Mouse (Mus musculus) hindbrain, embryonic 11.5 days (tissue): ENCODE results near the gene Gm11116. TPM values are rescaled to one million over a fixed set of nuclear protein-coding genes. Genes with fewer than 3 reads are reported as not detected.
"Not testable (repeated sequence)": the region's sequence is repeated elsewhere in the genome, so short reads cannot be mapped to it uniquely, and the experiment has no call there.

Experiments used
- ATAC-seq: fragments of 200-750 bp; cut with Nextera tagmentation; 2 replicates; pipeline ENCODE4 v1.8.0; 2017; ENCODE audit warnings: mild to moderate bottlenecking, moderate TSS enrichment, moderate library complexity; ENCODE audit not compliant: low FRiP score
- DNase-seq: peaks from one replicate; pipeline ENCODE4 v3.0.0-alpha.2; 2015; ENCODE audit warnings: low spot score
- H3K27ac ChIP-seq: fragments of 300-500 bp; sonication (generic); 2 replicates; pipeline ENCODE4 v1.5.1; 2014; ENCODE audit warnings: mild to moderate bottlenecking, low read depth, low read length
- H3K27me3 ChIP-seq: fragments of 300-500 bp; sonication (generic); 2 replicates; pipeline ENCODE4 v1.6.1; 2014; ENCODE audit warnings: mild to moderate bottlenecking, low read length, moderate library complexity, mixed read lengths; ENCODE audit not compliant: control insufficient read depth, insufficient read depth
- H3K36me3 ChIP-seq: fragments of 300-500 bp; sonication (generic); 2 replicates; pipeline ENCODE4 v1.6.1; 2014; ENCODE audit warnings: mild to moderate bottlenecking, low read length, moderate library complexity, mixed read lengths; ENCODE audit not compliant: control insufficient read depth, insufficient read depth
- H3K4me1 ChIP-seq: fragments of 300-500 bp; sonication (generic); replicated peaks from 2 replicates; pipeline ENCODE4 v1.6.1; 2014; ENCODE audit warnings: low read length, mixed read lengths; ENCODE audit not compliant: control insufficient read depth, insufficient read depth
- H3K4me2 ChIP-seq: fragments of 300-500 bp; sonication (generic); replicated peaks from 2 replicates; pipeline ENCODE4 v1.6.1; 2014; ENCODE audit warnings: mild to moderate bottlenecking, low read depth, low read length
- H3K4me3 ChIP-seq: fragments of 300-500 bp; sonication (generic); 2 replicates; pipeline ENCODE4 v1.5.1; 2014; ENCODE audit warnings: low read depth, low read length
- H3K9ac ChIP-seq: fragments of 300-500 bp; sonication (generic); 2 replicates; pipeline ENCODE4 v1.6.1; 2014; ENCODE audit warnings: low read depth, low read length
- H3K9me3 ChIP-seq: fragments of 300-500 bp; sonication (generic); 2 replicates; pipeline ENCODE4 v1.6.1; 2016; ENCODE audit warnings: low read length; ENCODE audit not compliant: control insufficient read depth
- WGBS: fragments of 180-500 bp; shearing (Covaris S2); extraction: QIAGEN DNeasy Blood & Tissue Kit; methylation state at CpG from one replicate; pipeline ENCODE4 v1.1.7; 2014; 5-methylcytosine and 5-hydroxymethylcytosine counted together
- polyA plus RNA-seq: library from polyadenylated mRNA; unstranded; fragments of >200 nt; fragmentation: Nextera tagmentation; extraction: Ambion mirVana; gene quantifications from 2 replicates; pipeline ENCODE4 v1.2.1, GENCODE M21; 2014

The Gm11116 gene
- polyA plus RNA-seq: not detected in 2 replicates

- no peak within 1 kb of the TSS for H3K4me2 ChIP-seq
- H3K36me3 ChIP-seq: no peaks in the 10 kb centered on the region
- ATAC-seq: no peak
- no peaks in the 10 kb centered on the region for H3K4me1 ChIP-seq
- no peak within 1 kb of the TSS for H3K4me3 ChIP-seq
- H3K9ac ChIP-seq: no peak within 1 kb of the TSS
- no peaks in the 10 kb centered on the region for H3K9me3 ChIP-seq
- H3K27ac ChIP-seq: no peak within 1 kb of the TSS
- no peak for DNase-seq
- WGBS: 80% methylated on average over 1 of the region's 1 CpGs
- H3K27me3 ChIP-seq: no peaks in the 10 kb centered on the region
Measured at GRCm38 (mm10) chr5:88111430-88111829, at the start of gene Gm11116. Gm11116 (minus strand) TSS chr5:88111530.

GRCm38 (mm10) chr5:88153999-88154398, 42.7 kb upstream of the Gm11116 start, which contains the start of gene Gm11115:
Gm11115 (minus strand) TSS chr5:88154099.
- no peak within 1 kb of the TSS for H3K4me2 ChIP-seq
- no peaks in the 10 kb centered on the region for H3K36me3 ChIP-seq
- H3K27ac ChIP-seq: no peak within 1 kb of the TSS
- H3K9me3 ChIP-seq: no peaks in the 10 kb centered on the region
- no peak within 1 kb of the TSS for H3K4me3 ChIP-seq
- H3K27me3 ChIP-seq: no peaks in the 10 kb centered on the region
- ATAC-seq (no peak), DNase-seq (no peak)
- no peak within 1 kb of the TSS for H3K9ac ChIP-seq
- no peaks in the 10 kb centered on the region for H3K4me1 ChIP-seq

DNA sequence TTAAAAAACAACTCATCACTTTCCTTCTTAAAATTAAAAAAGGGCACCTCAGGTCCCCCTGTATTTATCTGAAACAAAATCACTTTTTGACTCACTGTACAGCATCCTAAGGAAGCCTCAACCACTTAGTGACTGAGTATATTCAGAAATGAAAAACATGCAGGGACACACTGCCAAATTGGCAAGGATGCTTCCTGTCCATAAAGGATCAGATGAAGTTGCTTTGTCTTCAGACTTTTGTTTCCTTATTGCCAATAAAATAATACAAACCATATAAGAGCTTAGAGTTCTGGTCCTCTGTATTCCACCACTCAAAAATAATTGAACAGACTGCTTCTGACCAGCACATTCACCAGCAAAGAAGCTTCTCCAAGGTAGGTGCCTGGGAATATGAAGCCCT, 25.1 kb downstream of the Gm11116 start, which contains the start of gene Smr2:
TSS of gene Smr2 (plus strand) at position 301 of the 400 bp plus-strand sequence.
- not testable (repeated sequence) for H3K4me1 ChIP-seq, H3K4me2 ChIP-seq, DNase-seq, H3K27ac ChIP-seq, H3K4me3 ChIP-seq, ATAC-seq, H3K9ac ChIP-seq, H3K36me3 ChIP-seq, H3K9me3 ChIP-seq, H3K27me3 ChIP-seq

Other genes with a start within 250 kb of the Gm11116 start
- gene Odam, start 226.5 kb downstream of the Gm11116 start, polyA plus RNA-seq: not detected in 2 replicates
- gene Csn3, start 186.0 kb downstream of the Gm11116 start, polyA plus RNA-seq: 0.15 and 0.25 TPM in 2 replicates
- not detected in 2 replicates for gene 2310003L06Rik, start 142.1 kb downstream of the Gm11116 start, polyA plus RNA-seq
- gene Gm28434, start 142.0 kb downstream of the Gm11116 start, polyA plus RNA-seq: not detected in 2 replicates
- gene Cabs1, start 132.1 kb downstream of the Gm11116 start, polyA plus RNA-seq: not detected in 2 replicates
- gene Smr3a, start 109.0 kb downstream of the Gm11116 start, polyA plus RNA-seq: not detected in 2 replicates
- gene Smr2, start 25.0 kb downstream of the Gm11116 start, polyA plus RNA-seq: not detected in 2 replicates
- not detected in 2 replicates for gene Gm11115, start 42.6 kb upstream of the Gm11116 start, polyA plus RNA-seq
- gene Gm7714, start 157.4 kb upstream of the Gm11116 start, polyA plus RNA-seq: not detected in 2 replicates
- gene Prol1, start 205.8 kb upstream of the Gm11116 start, polyA plus RNA-seq: not detected in 2 replicates